Mouse (Mus musculus) heart, postnatal 0 days (tissue): ENCODE measurements around the gene Crybb1.

Source experiments
- CTCF ChIP-seq: IDR thresholded peaks from 2 replicates; pipeline ENCODE4 v1.5.1; 2016; ENCODE audit warnings: antibody characterized with exemption, control low read depth, low read depth
- EP300 ChIP-seq: IDR thresholded peaks from 2 replicates; pipeline ENCODE4 v1.6.1; 2016; ENCODE audit warnings: antibody characterized with exemption, low read depth

GRCm38 (mm10) chr5:112215291-112215751 lies 40.3 kb upstream of the Crybb1 start:
- TF ChIP-seq CTCF: no peak
- TF ChIP-seq EP300: no peak
